Mouse (Mus musculus) adrenal gland, postnatal 10 days (tissue): ENCODE measurements around the gene Txndc5. TPM values are rescaled to one million over a fixed set of nuclear protein-coding genes. Genes with fewer than 3 reads are reported as not detected.

ENCODE experiments used
- DNase-seq: peaks from one replicate; pipeline ENCODE4 v3.0.0; 2021; ENCODE audit warnings: mixed read lengths
- total RNA-seq, 2 experiments: library from RNA; stranded (reverse); gene quantifications; 2 replicates each; pipeline ENCODE4 v1.2.3; 2021

Gene Txndc5
- total RNA-seq, 2 experiments from 2014 or later = 147 to 152 TPM

DNA sequence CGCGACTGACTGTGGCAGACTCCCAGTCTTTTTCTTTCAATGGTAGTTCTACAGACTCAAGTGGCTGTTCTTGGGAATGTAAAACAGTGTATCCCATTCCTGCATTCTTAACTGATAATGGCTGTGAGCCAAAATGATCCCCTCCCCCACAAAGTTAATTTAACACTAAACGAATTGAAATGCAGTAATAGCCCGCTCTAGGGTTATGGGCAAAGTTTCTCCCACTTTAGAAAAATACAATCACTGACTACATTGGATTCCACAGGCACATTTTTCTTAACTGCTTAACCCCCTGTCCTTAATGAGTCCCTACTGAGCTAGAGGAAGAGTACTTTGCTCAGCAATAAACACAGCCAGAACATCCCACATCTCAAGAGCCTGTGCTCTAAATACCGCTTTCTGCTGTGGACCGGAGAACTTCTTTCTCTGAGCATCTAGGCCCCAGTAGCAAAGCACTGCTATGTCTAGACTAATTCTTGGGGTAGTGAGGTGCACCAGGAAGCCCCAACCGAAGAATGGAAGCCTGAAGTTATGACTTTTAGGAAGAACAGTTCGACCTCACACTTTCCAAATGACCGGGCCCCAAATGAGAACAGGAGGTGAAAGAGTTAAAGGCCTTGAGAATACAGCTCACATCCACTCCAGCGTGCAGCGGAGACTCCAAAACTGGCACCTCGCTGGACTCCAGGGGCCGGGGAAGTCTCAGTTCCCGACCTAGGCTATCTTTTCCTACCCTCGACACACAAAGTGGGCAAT is 1.4 kb downstream of the Txndc5 start:
- DNase-seq = no peak

DNA sequence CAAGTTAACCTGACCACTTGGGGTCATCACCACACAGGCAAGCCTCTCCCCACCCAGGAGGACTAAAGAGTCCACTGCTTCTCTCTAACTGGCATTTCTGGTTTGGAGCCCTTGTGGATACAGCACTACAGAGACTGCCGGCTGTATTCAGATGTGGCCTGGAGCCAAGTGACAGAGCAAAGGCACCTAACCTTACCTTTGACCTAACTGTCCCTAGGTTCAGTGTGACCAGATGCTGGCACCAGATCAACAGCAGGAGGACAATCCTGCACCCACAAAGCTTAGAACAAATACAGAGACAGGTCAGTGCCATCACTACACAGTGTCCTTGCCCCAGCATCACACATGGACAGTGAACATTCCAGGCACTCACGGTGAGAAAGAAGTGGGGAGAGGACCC is 2.5 kb downstream of the Txndc5 start:
- peak; percentile 29 for DNase-seq

DNA sequence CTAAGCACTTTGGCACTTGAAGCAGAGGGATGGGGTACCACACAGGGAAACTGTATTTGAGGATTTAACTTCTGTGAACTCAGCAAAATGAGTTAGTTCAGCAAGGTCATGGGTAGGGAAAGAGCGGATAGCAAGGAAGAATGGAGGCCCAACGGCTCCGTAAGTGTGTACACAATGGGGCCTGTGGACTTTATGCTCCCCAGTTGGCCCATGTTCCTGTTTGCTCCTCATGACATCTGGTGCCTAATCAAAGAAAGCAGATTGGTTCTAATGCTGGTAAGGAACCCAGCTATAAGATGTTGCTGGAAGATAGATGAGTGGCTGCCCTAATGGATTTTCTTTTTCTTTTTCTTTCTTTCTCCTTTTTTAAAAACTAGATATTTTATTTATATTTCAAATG is 3.4 kb downstream of the Txndc5 start:
- DNase-seq = no peak

DNA sequence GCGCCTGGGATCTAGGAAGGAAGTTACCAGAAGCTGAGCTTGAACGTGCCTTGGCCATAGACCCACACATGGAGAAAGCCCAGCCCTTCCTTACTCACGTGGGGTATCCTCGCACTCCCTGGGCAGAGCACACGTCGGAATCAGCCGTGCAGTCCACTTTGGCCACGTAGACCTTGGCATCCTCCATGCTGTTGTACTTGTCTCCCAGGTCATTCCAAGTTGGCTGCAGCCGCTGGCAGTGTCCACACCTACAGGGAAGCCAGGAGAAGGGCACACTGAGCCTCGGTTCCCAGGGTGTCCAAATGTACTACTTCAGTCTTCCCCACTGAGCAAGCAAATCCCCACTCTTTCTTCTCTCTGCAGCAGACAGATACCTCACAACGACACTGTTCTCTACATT is 5.4 kb downstream of the Txndc5 start:
- DNase-seq = peak; percentile 60

DNA sequence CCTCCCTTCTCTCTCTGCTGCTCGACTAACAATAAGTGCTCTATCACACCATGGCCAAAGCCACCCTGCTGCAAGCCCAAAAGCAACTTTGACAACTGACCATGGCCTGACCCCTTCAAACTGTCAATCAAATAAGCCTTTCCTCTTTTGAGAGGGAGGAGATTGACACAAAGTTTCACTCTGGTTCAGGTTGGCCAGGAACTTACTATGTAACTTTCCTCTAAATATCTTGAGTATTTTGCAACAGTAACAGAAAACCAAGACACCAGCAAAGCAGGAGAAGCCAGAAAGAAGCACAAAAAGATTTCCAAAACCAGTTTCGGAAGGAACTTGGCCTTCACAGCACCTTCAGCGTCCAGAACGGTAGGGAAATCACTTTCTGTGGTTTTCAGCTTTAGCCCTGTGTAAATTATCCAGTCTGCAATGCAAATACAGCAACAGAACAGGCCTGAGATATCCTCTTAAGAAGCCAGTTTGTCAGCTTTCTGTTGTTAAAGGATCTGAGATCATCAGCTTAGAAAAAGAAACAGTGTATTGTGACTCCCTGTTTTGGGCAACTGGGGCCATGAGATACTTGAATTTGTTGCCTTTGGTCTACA is 6.5 kb downstream of the Txndc5 start:
- DNase-seq = no peak

DNA sequence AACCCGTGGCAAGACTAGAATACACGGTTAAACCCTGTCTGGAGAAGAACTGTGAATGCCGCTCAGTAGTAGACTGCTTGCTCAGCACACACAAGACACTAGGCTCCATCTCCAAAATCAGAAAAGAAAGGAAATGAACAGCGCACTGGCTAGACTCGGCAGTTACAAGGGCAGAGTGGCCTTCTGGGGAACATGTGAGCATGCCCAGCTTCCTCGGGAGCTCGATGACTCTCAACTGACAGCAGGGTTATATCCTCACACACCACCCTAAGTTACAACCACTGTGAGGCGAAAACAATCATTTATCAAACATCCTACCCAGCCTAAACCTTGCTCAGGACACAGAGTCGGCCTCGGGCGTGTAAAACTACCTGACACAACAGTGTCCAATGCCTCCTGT is 8.3 kb downstream of the Txndc5 start:
- DNase-seq = peak; percentile 27

DNA sequence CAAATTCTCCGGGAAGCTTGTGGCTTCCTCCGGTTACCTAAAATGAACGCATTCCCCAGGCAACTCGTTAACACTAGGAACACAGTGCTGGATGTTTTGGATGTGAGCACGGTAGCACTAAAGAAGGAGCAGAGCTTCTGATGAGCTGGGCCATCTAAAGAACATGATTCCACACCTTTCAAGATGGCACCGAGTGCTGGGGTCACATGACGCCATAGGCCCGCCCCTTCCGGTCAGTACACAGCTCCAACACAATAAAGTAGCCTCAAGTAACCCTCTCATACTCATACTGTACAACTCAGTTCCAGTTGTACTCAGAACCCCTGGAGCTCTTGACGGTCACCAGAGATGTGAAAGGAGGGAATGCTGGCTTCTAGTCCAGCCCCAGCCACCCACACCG is 12.0 kb downstream of the Txndc5 start:
- no peak for DNase-seq

DNA sequence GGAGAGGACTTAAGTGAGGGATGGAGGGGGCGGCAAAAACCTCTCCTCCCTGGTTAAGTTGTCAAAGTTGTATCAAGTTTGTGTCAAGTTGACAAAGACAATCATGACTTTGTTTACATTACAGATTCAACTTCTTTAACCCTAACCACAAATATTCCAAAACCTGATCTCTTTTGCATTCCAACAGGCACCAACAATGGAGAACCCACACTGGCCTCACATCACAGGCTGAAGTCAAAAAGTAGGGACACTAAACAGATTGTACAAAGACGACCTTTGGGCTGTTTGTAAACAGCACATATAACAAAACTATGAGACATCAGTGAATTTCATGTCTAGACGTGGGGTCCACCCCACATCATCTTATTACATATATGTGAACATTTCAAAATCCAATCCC is 12.8 kb downstream of the Txndc5 start:
- no peak for DNase-seq

DNA sequence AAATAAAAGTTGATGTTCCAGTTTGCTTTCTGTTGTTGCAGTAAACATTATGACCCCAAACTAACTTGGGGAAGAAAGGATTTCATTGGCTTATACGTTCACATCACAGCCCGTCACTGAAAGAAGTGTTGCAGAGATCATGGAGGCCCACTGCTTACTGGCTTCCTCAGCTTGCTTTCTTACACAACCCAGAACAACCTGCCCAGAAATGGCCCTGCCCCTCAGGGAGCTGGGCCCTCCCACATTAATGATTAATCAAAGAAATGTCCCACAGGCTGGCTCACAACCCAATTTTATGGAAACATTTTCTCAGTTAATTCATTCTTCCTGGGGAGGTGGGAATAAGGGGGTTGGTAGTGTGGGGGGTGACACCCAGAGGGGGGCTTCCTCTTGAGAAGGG is 13.2 kb downstream of the Txndc5 start:
- DNase-seq = peak; percentile 60

DNA sequence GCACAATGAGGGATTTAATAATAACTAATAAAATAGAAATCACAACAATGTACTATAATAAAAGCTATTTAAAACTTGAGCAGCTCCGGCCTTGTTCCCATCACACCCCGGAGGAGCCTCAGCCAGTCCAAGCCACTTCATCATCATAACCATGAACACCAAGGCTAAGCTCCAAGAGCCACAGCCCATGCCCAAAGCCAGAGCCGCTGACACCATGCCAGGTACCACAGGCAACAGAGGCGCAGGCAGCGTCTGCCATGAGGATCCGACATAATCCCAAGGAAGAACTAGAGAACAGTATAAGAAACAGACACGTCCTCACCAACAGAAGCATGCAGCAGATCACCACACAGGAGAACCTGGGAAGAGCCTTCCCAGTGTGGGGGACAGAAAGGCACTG is 14.7 kb downstream of the Txndc5 start:
- DNase-seq = peak; percentile 74

DNA sequence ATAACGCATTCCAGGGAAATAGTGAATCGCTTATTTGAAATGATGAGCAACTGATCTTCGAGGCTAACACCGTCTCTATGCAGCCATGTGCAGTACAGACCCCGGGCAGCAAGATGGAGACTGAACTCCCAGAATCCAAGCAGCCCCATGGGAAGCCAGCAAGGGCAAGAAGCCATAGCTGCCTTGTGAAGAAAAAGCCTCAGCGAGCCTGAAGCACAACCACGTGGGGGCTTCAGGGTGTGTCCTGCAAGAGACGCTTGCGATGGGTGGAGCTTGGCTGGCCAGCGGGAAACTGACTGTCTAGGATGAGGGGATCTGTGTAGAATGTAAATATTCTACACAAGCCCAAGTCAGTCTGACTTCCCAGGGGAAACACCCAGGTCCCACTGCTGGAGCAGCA is 16.6 kb downstream of the Txndc5 start:
- DNase-seq = peak; percentile 28

DNA sequence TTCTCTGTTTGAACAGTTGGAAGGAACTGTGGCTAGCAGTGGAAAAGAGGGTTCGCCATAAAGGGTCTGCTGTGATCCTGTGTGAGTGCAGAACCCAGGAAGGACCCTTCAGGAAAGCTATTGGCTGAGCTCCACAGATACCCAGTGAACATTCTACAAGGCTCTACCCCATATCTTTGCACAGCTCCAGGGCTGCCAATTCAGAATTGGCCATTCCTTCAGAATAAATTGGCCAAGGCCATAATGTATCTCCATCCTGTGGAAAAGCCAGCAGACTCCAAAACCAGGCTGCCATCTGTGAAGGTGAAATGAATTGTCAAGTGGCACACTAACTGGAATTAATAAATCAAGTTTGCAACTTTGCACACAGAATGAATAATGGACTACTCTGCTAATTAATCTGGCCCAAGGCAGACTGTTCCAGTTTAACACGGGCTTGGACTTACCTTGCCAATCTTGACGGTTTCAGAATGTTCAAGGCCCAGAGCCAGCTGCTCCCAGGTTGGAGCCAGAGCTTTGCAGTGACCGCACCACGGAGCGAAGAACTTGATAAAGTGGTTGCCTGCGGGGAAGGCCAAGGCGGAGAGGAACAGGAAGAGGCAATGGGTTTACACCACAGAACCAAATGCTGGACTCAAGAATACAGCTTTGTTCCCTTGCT is 18.8 kb downstream of the Txndc5 start:
- no peak for DNase-seq

DNA sequence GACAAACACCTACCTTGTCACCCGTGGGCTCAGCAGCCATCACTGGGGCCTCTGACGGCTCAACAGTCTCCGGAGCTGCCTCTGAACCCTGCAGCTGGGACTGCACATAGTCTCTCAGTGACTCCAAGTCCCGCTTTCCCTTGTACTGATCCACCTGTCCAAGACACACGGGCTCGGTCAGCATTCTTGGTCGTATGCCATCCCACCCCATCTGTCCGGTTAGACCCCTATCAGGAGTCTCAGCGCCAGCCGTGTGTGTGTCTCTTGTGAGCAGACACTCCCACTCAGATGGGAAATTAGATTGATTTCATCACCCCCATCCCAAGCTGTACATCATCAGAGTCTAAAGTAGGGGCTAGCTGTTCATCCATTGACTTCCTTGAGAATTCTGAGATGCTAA is 21.7 kb downstream of the Txndc5 start:
- no peak for DNase-seq

DNA sequence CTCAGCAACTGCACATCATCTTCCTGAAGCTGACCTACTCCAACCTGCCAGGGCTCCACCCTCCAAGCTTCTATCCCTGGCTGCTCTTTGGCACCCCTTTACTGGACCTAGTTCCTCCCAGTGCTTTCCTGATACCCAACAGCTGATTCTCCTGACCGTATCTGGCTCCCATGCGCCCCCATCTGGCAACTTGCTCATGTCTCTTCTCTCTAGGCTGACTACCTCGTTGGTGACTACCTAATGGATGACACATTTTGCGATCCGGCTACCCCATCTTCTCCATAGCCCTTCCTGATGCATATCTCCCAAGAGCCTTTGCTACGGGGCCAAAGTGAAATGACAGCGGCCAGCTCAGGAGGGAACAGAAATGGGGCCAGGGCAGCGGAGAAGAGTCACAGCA is 22.3 kb downstream of the Txndc5 start:
- peak; percentile 59 for DNase-seq

DNA sequence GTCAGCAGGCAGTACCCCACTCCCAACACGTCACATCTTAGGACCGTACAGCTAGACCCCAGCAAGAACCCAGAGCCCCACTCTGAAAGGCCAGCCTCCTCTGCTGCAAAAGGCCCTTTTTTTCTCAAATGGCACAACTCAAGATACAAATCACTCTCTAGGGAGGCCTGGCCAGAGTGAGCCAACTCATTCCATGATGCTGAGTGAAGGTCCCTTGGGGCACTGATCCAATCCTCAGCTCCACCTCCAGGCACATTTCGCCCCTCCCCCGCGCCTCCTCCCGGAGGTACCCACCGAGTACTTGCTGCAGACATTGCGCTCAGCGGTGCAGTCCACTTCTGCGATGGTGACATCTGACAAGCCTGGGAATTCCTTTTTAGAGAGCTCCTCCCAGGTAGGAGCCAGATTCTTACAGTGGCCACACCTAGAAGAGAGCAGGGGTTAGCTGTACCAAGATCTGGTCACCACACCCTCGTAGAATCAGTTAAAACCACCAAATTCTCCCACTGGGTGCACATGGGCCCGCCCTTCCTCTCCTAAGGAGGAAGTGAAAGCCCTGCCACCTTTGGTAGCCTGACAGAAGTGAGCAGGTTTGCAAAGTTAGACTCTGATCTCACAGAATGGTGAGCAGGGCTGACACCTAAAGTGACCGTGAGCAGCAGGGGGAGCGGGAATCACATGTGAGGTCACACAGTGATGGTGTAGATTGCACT is 25.3 kb downstream of the Txndc5 start:
- DNase-seq = peak; percentile 91

DNA sequence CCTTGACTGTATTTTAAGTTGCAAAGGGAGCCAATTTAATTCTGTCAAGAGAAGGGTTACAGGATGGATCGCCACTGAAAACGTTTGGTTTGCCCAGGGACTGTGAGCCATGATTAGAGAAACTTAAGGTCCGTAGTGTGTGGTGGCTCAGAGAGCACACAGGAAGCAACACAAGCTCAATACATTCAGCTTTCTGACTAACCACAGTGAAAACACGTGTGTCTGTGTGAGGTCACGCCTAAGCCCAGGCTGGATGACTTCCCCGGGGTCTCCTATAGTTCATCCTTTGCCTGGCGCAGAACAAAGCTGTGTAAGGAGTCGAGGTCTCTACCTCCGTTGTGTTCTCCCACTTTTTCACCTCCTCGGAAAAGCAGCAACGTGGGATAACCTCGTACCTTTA is 27.3 kb downstream of the Txndc5 start:
- no peak for DNase-seq

DNA sequence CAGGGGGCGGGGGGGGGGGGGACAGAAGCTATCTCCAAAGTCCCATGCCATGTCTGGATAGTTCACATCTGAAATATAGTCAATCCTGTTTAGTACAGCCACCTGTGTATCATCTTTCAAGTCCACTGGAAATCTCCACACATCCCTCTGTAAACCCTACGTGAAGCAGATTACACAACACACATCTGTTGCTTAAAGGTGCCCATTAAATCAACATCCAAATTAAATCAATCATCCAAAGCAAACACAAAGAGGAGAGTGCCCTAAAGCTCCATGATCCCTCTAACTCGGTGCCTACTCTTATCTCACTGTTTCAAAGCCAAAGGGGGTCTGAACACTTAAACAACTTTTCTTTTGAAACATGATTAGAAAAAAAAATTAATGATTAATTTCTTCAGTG is 31.9 kb downstream of the Txndc5 start:
- no peak for DNase-seq

DNA sequence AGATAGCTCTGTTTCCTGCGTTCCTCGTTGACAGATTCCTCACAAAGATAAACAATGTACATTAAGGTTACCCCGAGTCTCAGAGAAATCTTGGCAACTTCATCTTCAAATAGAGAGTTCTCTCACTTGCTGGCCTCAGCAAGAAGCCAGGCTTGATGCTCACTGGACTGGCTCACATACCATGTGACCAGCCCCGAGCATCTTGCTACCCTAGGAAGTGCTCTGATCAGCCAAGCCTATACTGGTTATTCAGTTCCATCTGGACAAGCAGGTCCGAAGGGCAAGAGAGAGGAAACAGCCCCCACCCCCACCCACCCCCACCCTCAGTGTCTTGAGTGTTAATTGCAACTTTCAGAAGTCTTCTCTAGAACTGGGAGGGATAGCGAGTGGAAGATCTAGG is 41.9 kb downstream of the Txndc5 start:
- no peak for DNase-seq

DNA sequence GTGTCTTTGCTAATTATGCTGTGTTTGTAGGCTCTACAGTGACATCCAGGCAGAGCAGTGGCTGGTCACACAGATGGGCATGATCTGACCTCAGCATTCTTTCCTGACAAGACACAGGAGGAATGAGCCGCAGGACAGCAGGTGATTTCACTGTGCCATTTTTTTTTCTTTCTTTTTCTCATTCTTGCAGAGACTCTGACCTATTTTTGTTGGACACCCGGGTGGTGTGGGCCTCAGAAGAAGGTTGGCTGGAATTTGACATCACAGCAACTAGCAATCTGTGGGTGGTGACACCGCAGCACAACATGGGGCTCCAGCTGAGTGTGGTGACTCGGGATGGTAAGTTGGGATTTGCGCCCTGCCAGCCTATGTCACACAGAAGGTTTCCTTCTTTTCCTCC is 43.9 kb downstream of the Txndc5 start:
- DNase-seq = no peak

DNA sequence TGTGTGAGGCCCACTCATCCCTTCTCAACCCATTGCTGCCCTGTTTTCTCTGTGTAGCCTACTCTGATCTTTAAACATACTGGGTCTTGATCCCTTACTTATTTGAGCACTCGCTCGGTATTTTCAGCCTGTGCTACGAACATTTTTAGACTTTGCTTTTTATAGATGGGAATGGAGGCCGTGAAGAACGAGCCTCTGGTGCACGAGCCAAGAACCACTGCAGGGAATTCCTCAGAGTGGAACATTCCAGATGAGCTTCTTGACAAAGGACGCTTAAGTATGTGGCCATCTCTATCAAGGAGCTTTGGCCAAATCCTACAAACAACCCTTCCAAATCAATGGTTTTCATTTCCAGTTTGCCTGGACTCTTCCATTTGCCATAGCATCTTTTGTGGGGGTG is 47.6 kb downstream of the Txndc5 start:
- DNase-seq = no peak

DNA sequence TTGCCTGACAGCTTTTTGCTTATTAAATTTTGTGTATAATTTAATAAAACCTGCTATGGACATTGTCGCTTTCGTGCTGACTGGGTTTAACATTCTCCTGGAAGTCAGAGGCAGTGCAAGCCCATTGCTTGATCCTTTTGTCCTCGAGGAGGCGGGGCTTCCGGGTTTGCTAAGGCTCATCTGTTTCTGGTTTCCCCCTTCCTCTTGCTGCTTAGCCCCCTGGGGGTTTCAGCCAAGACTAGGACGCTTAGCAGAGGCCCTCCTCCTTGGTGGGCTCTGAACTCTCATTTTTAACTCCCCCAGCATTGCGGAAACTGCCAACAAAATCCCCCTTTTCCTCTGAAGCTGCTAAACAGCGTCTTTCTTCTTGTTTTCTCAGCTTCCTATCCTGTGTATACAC is 51.7 kb downstream of the Txndc5 start:
- no peak for DNase-seq

DNA sequence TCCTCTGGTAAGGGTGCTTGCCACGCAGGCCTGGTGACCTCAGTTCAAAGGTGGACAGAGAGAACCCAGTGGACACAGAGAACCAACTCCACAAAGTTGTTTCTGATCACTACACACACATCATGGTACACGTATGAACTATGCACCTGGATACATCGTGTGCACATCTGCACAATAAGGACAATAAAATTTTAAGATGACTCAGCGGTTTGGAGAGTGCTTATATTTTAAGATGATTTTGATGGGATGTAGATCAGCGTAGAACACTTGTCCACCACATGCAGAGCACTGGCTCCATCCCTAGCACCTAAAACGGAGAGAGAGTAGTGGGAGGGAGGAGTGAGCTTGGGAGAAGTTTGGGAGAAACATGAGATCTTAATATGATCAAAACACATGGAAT is 55.1 kb downstream of the Txndc5 start:
- DNase-seq = no peak

DNA sequence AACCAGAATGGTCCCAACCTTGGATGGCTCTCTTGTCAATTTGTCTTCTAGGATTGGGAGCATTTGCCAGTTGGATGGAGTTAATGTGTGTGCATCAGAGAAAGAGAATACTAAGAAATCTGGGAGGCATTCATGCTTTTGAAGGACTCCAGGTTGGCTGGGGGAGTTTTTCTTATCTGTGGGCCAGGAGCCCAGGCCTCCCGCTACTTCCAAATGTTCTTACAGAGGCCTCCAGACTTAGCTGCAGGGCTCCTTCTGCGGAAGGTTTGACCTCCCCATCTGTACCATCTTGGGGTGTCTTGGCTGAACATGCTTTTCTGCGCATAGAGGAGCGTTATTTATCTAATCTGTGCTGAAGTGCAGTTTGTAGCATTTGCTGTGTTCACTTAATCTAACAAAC is 56.0 kb downstream of the Txndc5 start:
- DNase-seq = no peak
